Mouse (Mus musculus) right cerebral cortex, postnatal 36 days (tissue): ENCODE data around the gene Ets1.
A peak's percentile ranks its signal among the peaks of the same experiment; 100 is the strongest.

ENCODE experiments used
- DNase-seq, 2 experiments: peaks; one replicate each; pipeline ENCODE4 v3.0.0; 2022; ENCODE audit warnings: low spot score in 2 of 2, mixed read lengths in 1 of 2

Gene Ets1

DNA sequence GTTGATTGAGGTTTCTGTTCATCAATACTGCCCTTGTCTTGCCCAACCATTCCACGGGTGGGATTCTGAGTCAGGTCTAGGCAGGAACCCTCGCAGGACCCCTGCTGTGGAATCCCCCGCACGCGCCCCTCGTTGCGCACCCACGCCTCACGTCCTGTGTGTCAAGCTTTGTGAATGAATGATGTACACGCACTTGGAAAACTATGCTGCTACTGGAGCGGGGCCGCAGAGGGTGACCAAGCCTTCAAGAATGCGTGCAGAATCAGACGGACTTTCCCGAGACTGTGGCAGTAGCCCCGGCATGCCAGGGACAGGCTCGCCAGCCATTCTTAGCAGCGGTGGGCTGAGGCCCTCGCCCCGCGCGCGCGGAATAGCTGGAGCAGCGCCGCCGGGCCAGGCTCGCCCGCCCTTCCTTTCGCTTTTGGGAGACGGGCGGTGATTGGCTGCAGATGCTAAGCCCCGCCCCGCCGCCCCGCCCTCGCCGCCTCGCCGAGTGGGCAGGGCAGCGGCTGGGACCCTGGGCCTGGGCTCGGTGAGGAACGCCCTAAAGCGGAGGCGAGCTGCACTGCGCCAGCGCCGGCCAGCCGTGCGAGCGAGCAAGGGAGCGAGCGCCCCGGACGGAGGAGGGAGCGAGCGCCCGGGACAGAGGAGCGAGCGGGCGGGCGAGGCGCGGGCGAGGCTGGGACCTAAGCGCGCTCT, 59.6 kb downstream of the Ets1 start:
- DNase-seq, result peak; percentile 83 to 84

DNA sequence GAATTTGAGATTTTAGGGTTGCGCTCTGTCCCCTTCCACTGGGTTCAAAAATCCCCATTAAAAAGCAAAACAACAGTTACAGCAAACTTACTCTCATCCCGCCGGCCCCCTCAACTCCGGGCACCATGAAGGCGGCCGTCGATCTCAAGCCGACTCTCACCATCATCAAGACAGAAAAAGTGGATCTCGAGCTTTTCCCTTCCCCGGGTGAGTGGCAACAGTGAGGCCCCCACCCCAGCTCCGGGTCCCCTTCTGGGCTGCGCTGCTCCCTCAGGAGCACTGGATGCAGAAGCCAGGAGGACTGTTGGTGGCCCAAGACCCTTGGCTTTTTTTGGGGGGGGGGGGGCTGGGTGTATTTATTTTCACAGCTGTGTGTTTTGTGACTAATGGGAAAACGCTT, 60.2 kb downstream of the Ets1 start:
- DNase-seq, result no peak

DNA sequence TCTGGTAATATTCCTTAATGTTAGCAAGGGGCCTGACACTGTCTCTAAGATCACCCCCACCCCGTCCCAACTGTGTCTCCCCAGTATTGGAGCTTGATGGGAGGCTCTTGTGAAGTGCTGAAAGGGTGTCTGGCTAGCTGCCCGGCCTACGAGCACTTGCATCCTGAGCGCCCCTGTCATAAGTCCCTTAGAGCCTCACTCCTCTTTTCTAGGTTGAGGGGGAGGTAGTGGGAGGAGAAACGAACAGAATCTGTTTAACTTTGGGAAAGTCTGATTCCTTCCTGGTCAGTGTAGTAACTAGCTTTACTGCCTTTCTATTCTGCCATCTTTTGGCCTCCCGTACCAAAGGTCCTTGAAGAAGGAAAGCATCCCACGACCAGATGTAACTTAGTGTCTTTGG, 60.7 kb downstream of the Ets1 start:
- DNase-seq, result no peak

GRCm38 (mm10) chr9:32697291-32698110, 61.5 kb downstream of the Ets1 start:
- no peak for DNase-seq

GRCm38 (mm10) chr9:32698766-32699165, 62.7 kb downstream of the Ets1 start:
- no peak for DNase-seq

GRCm38 (mm10) chr9:32699391-32699841, 63.4 kb downstream of the Ets1 start:
- DNase-seq, result no peak

- no peak for DNase-seq
Measured at GRCm38 (mm10) chr9:32700091-32700905, 64.3 kb downstream of the Ets1 start.

GRCm38 (mm10) chr9:32701126-32701997, 65.3 kb downstream of the Ets1 start:
- no peak for DNase-seq

- DNase-seq, result no peak
Measured at GRCm38 (mm10) chr9:32701998-32702305, 65.9 kb downstream of the Ets1 start.

GRCm38 (mm10) chr9:32702836-32703395, 66.9 kb downstream of the Ets1 start:
- DNase-seq, result no peak

DNA sequence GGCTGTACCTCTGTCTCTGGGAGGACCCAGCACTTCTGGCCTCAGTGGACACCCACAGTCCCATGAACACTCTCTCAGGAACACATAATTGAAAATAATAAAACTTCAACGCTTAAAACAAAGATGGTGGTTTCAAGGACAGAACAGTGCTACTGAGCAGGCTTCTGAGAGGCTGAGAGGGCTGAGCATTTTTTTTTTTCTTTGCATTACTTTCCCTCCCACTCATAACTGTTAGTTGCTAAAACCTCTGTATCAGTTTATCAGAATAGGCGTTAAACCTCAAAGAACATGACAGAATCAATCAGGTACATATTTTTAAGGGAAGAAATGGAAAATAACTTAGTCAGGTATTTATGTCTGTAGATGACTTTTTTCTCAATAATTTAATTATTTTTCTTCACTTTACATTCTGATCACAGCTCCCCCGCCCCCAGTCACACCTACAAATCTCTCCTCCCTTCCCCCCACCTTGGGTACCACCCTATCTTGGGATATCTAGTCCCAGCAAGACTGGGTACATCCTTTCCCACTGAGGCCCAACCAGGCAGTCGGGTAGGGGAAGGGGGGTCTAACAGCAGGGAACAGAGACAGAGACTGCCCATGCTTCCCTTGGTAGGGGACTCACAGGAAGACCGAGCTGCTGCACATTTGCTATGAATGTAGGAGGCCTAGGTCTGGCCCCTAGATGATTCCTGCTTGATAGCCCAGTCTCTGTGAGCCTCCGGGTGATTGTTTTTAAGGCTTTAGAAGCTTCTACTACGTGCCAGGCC, 68.1 kb downstream of the Ets1 start:
- no peak for DNase-seq

DNA sequence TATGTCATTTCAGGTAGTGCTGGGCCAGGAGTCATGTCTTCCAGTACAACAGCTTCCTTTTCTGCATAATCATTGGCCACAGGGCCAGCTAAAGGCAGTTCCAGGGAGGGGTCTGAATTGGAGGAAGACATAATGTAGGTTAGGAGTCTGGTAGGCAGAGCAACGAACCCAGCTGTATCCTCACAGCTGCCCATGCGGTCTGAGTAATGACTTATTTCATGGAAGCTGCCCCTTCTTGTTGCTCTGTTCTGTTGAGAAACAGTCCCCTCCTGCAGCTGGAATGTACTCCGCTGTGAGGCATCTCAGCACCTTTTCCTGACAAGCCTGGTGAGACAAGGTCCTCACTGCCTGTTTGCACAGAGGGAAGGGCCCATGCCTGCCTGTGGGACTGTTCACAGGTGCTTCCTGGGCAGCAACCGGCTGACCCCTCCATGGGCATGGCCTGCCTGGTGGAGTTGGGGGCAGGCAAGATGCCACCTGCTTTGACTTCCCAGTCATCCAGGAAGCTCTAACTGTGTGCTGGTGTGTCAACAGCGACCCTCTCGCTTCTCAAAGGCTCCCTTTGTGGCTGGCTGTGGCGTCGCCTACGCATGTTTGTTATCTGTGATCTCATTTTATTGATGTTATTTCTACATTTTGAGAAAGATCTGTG, 69.9 kb downstream of the Ets1 start:
- DNase-seq, result no peak

- no peak for DNase-seq
Measured at GRCm38 (mm10) chr9:32707436-32707835, 71.4 kb downstream of the Ets1 start.

GRCm38 (mm10) chr9:32708491-32708890, 72.5 kb downstream of the Ets1 start:
- no peak for DNase-seq

- no peak for DNase-seq
Measured at GRCm38 (mm10) chr9:32709359-32709758, 73.3 kb downstream of the Ets1 start.

DNA sequence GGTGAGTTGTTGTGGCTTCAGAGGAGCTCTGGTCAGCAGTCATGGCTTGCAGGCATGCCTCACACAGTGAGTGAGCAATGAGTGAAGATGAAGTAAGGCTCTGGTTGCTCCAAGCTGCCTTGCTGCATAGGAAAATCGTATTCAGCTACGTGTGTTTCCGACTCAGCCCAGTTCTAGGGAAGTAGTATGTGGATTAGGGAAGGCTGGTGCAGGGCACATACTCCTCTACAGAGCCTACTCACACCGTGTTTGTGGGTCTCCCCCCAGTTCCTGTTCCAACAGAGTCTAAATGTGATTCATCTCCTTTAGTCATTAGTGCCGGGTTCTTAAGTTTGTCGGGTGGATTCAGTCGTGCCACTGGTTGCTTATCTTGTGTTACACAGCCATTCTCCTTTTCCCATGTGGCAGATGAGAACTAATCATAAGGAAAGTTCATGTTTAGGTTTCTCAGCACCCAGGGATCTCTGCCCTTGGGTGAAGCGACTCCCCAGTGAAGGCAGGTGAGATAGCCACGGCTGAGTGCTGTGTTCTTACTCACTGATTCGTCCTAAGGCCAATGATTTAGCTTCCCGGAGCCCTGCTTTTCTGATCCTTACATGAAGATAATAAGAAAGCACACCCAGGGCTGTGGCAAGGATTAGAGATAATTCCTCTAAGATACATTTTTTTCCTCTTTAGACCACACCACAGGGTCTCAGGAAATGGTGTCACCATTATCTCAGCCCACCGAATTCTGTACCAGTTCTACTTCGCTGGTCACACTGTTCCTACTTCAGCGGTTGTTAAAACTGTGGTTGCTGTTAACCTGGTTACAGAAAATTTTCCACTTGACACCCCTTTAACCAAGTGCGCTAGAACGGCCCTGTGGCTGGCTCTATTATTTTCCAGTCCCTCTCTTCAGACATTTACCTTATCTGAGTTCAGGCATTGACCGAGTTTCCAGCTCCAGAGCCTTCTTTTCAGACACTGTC, 74.0 kb downstream of the Ets1 start:
- no peak for DNase-seq

GRCm38 (mm10) chr9:32710987-32711652, 75.1 kb downstream of the Ets1 start:
- DNase-seq, result no peak

GRCm38 (mm10) chr9:32711768-32712167, 75.7 kb downstream of the Ets1 start:
- no peak for DNase-seq
